Mouse (Mus musculus): Measurements from ENCODE around the gene Tas2r129.
"Not testable (repeated sequence)": the region's sequence is repeated elsewhere in the genome, so short reads cannot be mapped to it uniquely, and the experiment has no call there.

The Tas2r129 gene

DNA sequence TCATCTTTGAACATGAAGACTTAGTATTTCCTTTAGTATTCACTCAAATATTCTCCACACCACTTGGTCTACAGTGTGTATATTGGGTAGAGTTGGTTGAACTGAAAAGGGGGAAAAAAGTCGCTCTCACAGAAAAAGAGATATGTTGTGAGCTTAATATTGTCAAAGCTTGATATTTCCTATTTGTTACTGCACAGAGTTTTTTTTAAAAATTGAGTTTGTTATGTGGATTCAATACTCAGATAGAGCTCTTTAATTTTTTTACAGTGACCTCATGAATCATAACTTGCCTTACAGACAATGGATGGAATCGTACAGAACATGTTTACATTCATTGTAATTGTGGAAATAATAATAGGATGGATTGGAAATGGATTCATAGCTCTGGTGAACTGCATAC, at the start of gene Tas2r129:
Gene Tas2r129 (plus strand): TSS at position 301 of the 400 bp plus-strand sequence.
- no peak for DNase-seq (ENCODE audit: low spot score in 2 of 2)

- no peak for DNase-seq (ENCODE audit: low spot score in 2 of 2)
Observed at GRCm38 (mm10) chr6:132909351-132909750, 41.6 kb upstream of the Tas2r129 start, which contains the start of gene Tas2r125. Gene Tas2r125, plus strand, starts transcription at chr6:132909651.

DNA sequence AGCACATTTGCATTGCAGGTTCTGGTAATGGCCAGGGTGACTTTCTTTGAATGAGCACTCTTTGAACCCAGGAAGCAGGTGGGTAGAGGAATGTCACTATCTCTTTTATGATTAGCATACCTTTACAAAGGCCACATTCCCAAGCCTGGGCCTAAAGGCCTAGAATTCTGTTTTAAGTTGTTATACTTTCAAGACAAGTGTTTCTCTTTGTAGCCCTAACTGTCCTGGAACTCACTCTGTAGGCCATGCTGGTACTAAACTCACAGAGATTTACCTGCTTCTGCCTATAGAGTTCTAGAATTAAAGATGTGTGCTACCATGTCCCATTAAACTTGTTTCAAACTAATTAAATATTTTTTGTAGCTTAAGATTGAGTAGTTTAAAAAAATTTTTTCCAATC, 9.5 kb upstream of the Tas2r129 start:
- not testable (repeated sequence) for DNase-seq (ENCODE audit: low spot score in 2 of 2)

- no peak for DNase-seq (ENCODE audit: low spot score in 2 of 2)
Observed at GRCm38 (mm10) chr6:132957819-132958218, 6.9 kb downstream of the Tas2r129 start, which contains the start of gene Tas2r131. Gene Tas2r131, minus strand, starts transcription at chr6:132957919.

DNA sequence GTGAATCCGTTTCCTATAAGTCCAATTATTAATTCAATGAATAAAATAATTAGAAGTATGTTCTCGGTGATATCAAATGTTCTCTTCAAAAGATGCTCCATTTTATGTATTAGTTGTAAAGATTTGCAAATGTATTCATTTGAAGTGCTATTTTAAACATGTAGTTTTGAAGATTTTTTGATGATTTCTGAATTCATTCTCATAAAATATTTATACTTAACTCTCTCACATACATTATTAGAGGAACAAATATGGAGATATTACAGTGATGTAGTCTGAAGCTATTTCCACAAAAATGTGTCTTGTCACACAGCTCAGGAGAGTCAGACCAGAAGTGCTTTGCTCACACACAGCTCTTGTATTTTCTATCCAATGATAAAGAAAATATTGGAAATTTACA, 30.0 kb downstream of the Tas2r129 start, which contains the start of gene Tas2r109:
Gene Tas2r109 (minus strand): TSS at position 101 of the 400 bp plus-strand sequence.
- no peak for DNase-seq (ENCODE audit: low spot score in 2 of 2)
